Comparison of ENCODE assay signal across 8 mouse cellular contexts in genomic region chr4:48046461-48046901, GRCm38 (mm10). TPM values are rescaled to one million over a fixed set of nuclear protein-coding genes. Genes with fewer than 3 reads are reported as not detected.
DNase-seq lines count a peak whose midpoint lies in the region; ATAC-seq and TF ChIP-seq lines count a peak whose summit lies in the region.

No protein-coding gene starts in this region.

- peak overlapping the region; percentile 97 for H3K4me2 ChIP-seq in forebrain, embryonic 13.5 days
- peak overlapping the region; percentile 99 for H3K4me2 ChIP-seq in intestine, postnatal 0 days (replicated peaks; ENCODE audit: low read depth)
- peak overlapping the region; percentile 99 for H3K4me2 ChIP-seq in midbrain, postnatal 0 days (ENCODE audit: low read depth, low read length, poor library complexity, severe bottlenecking)

- H3K27ac ChIP-seq in left cerebral cortex, adult 2 months: peak overlapping the region; percentile 86
- H3K27ac ChIP-seq in forebrain, embryonic 13.5 days: no peak overlapping the region
- no peak overlapping the region for H3K27ac ChIP-seq in intestine, postnatal 0 days (ENCODE audit: low read depth, low read length)
- no peak overlapping the region for H3K27ac ChIP-seq in midbrain, postnatal 0 days (ENCODE audit: low read depth, low read length)

- H3K4me3 ChIP-seq in left cerebral cortex, adult 2 months: peak overlapping the region; percentile 71
- H3K4me3 ChIP-seq in forebrain, embryonic 13.5 days: peak overlapping the region; percentile 71
- H3K4me3 ChIP-seq in intestine, postnatal 0 days (ENCODE audit: low read depth, low read length): peak overlapping the region; percentile 78
- peak overlapping the region; percentile 56 for H3K4me3 ChIP-seq in midbrain, postnatal 0 days (ENCODE audit: low read depth, low read length)

- intact Hi-C loops in left cerebral cortex, adult 2 months (cut with DNase I): loop anchor here (5.0 to 10.0 kb wide), 2 partner anchors 161 to 542 kb away; no protein-coding TSS in a partner anchor
- intact Hi-C loops in left cerebral cortex, postnatal 14 days (cut with DNase I): loop anchor here (5.0 to 10.0 kb wide), 4 partner anchors 172 to 612 kb away; no protein-coding TSS in a partner anchor

- 1% methylated on average over 20 of the region's 20 CpGs for WGBS in forebrain, embryonic 13.5 days
- 1% methylated on average over 20 of the region's 20 CpGs for WGBS in intestine, postnatal 0 days
- WGBS in midbrain, postnatal 0 days: 0% methylated on average over 20 of the region's 20 CpGs

- no peak for TF ChIP-seq CTCF in left cerebral cortex, adult 2 months (IDR thresholded peaks at IDR 0.05)
- TF ChIP-seq CTCF in intestine, postnatal 0 days (IDR thresholded peaks at IDR 0.05; ENCODE audit: low read depth): no peak
- TF ChIP-seq CTCF in midbrain, postnatal 0 days (IDR thresholded peaks at IDR 0.05): no peak

- no peaks in the 10 kb centered on the region for H3K9me3 ChIP-seq in forebrain, embryonic 13.5 days (replicated peaks)
- no peaks in the 10 kb centered on the region for H3K9me3 ChIP-seq in intestine, postnatal 0 days (ENCODE audit: control insufficient read depth)
- no peaks in the 10 kb centered on the region for H3K9me3 ChIP-seq in midbrain, postnatal 0 days (ENCODE audit: low read length)

- peak; percentile 19 to 27 for DNase-seq in left cerebral cortex, adult 2 months (ENCODE audit: extremely low spot score in 1 of 2, low spot score in 2 of 2)
- no peak for DNase-seq in left cerebral cortex, postnatal 14 days (ENCODE audit: low spot score in 2 of 2)
- DNase-seq in ZHBTc4 (ENCODE audit: low read depth, low spot score): peak; percentile 54
- no peak for DNase-seq in midbrain, postnatal 0 days (ENCODE audit: low spot score)
- DNase-seq in ovary, postnatal 36 days (ENCODE audit: low spot score): no peak
- no peak for DNase-seq in c-Kit-positive CD71-positive TER-119-positive erythroid progenitor cells, embryonic 14.5 days (ENCODE audit: low spot score)

- H3K27me3 ChIP-seq in forebrain, embryonic 13.5 days: peaks cover 48% of the 10 kb centered on the region
- peaks cover 65% of the 10 kb centered on the region for H3K27me3 ChIP-seq in intestine, postnatal 0 days (replicated peaks; ENCODE audit: control insufficient read depth, insufficient read depth, low read length)
- H3K27me3 ChIP-seq in midbrain, postnatal 0 days (ENCODE audit: insufficient read depth, low read length): peaks cover 41% of the 10 kb centered on the region

- ATAC-seq in forebrain, embryonic 13.5 days: no peak
- no peak for ATAC-seq in intestine, postnatal 0 days
- no peak for ATAC-seq in midbrain, postnatal 0 days (ENCODE audit: low FRiP score)

- no peaks in the 10 kb centered on the region for H3K36me3 ChIP-seq in forebrain, embryonic 13.5 days (ENCODE audit: poor library complexity, severe bottlenecking)
- H3K36me3 ChIP-seq in intestine, postnatal 0 days (ENCODE audit: control insufficient read depth, insufficient read depth): no peaks in the 10 kb centered on the region; the same call in 1 of the 2 replicates
- no peaks in the 10 kb centered on the region for H3K36me3 ChIP-seq in midbrain, postnatal 0 days (ENCODE audit: insufficient read depth, low read length)

- H3K4me1 ChIP-seq in forebrain, embryonic 13.5 days: peaks cover 58% of the 10 kb centered on the region
- H3K4me1 ChIP-seq in intestine, postnatal 0 days (replicated peaks; ENCODE audit: control insufficient read depth, insufficient read depth, low read length): 0 out of 2 replicates have a peak, but pooled peaks cover 6% of the 10 kb centered on the region
- peaks cover 16% of the 10 kb centered on the region; the same call in 1 of the 2 replicates for H3K4me1 ChIP-seq in midbrain, postnatal 0 days (ENCODE audit: insufficient read depth, low read length)

- peak overlapping the region; percentile 71 for H3K9ac ChIP-seq in forebrain, embryonic 13.5 days
- H3K9ac ChIP-seq in intestine, postnatal 0 days (ENCODE audit: low read depth, low read length): no peak overlapping the region
- H3K9ac ChIP-seq in midbrain, postnatal 0 days (replicated peaks; ENCODE audit: low read length, poor library complexity, severe bottlenecking): no peak overlapping the region

RNA-seq across cellular contexts. Expression of gene Nr4a3, which starts 1.5 kb away (rescaled TPM):
- total RNA-seq in left cerebral cortex, adult 2 months (2021): 10 to 100 TPM; 23.9 to 53.9 TPM
- total RNA-seq in left cerebral cortex, postnatal 14 days (2021): 10 to 100 TPM; 21.7 to 32.5 TPM
- 1.7 and 1.9 TPM in 2 replicates for polyA plus RNA-seq in forebrain, embryonic 13.5 days (2015; fragmentation: Nextera tagmentation; extraction: Ambion mirVana)
- 0.27 and 0.42 TPM in 2 replicates for polyA plus RNA-seq in intestine, postnatal 0 days (2015; fragmentation: Nextera tagmentation; extraction: Ambion mirVana)
- total RNA-seq in midbrain, postnatal 0 days (2014; rRNA removed): 1.9 and 3.2 TPM in 2 replicates
- polyA plus RNA-seq in midbrain, postnatal 0 days (2015; fragmentation: Nextera tagmentation; extraction: Ambion mirVana): 0.36 and 0.95 TPM in 2 replicates

Comparison
In these comparisons a context has a peak if more than half of its experiments do, and no peak if none do; other contexts are left out.
1. DNase-seq: peak in left cerebral cortex, adult 2 months (2 of 2) and ZHBTc4 (single experiment); none in left cerebral cortex, postnatal 14 days (0 of 2), midbrain, postnatal 0 days (single experiment), ovary, postnatal 36 days (single experiment) and c-Kit-positive CD71-positive TER-119-positive erythroid progenitor cells, embryonic 14.5 days (single experiment).
2. Peak in every context shown above with its lines, with median percentiles within 50 percentile points of each other: H3K4me3 ChIP-seq and H3K4me2 ChIP-seq.